Mouse (Mus musculus) stomach, postnatal 0 days (tissue): Measurements from ENCODE around the gene Fam160b1. TPM values are rescaled to one million over a fixed set of nuclear protein-coding genes. Genes with fewer than 3 reads are reported as not detected.

Source experiments
- ATAC-seq: fragments of 200-750 bp; cut with Nextera tagmentation; 2 replicates; pipeline ENCODE4 v1.8.0; 2017; ENCODE audit not compliant: low FRiP score, low TSS enrichment
- DNase-seq: peaks from one replicate; pipeline ENCODE4 v3.0.0-alpha.2; 2016; ENCODE audit warnings: low spot score
- H3K27ac ChIP-seq: fragments of 300-500 bp; sonication (generic); replicated peaks from 2 replicates; pipeline ENCODE4 v1.5.1; 2014; ENCODE audit warnings: mild to moderate bottlenecking, control low read depth
- H3K27me3 ChIP-seq: fragments of 300-500 bp; sonication (generic); 2 replicates; pipeline ENCODE4 v1.6.1; 2014; ENCODE audit warnings: low read length; ENCODE audit not compliant: control insufficient read depth, insufficient read depth
- H3K36me3 ChIP-seq: fragments of 300-500 bp; sonication (generic); 2 replicates; pipeline ENCODE4 v1.6.1; 2014; ENCODE audit warnings: low read length, mixed read lengths; ENCODE audit not compliant: control insufficient read depth, insufficient read depth
- H3K4me1 ChIP-seq: fragments of 300-500 bp; sonication (generic); replicated peaks from 2 replicates; pipeline ENCODE4 v1.6.1; 2014; ENCODE audit warnings: antibody characterized with exemption; ENCODE audit not compliant: control insufficient read depth, insufficient read depth
- H3K4me2 ChIP-seq: fragments of 300-500 bp; sonication (generic); replicated peaks from 2 replicates; pipeline ENCODE4 v1.6.1; 2014; ENCODE audit warnings: low read depth, mild to moderate bottlenecking, control low read depth, moderate library complexity
- H3K4me3 ChIP-seq: fragments of 300-500 bp; sonication (generic); 2 replicates; pipeline ENCODE4 v1.5.1; 2014; ENCODE audit warnings: low read depth, low read length, control low read depth
- H3K9ac ChIP-seq: fragments of 300-500 bp; sonication (generic); 2 replicates; pipeline ENCODE4 v1.6.1; 2014; ENCODE audit warnings: mild to moderate bottlenecking, low read length, control low read depth, mixed read lengths
- H3K9me3 ChIP-seq: fragments of 300-500 bp; sonication (generic); 2 replicates; pipeline ENCODE4 v1.6.1; 2016; ENCODE audit warnings: low read length; ENCODE audit not compliant: control insufficient read depth
- CTCF ChIP-seq: IDR thresholded peaks from 2 replicates; pipeline ENCODE4 v1.5.1; 2016; ENCODE audit warnings: antibody characterized with exemption, low read depth, mild to moderate bottlenecking, moderate library complexity
- EP300 ChIP-seq: optimal IDR thresholded peaks from 2 replicates; pipeline ENCODE3; 2016; ENCODE audit warnings: antibody characterized with exemption
- WGBS: fragments of 180-500 bp; shearing (Covaris S2); extraction: QIAGEN DNeasy Blood & Tissue Kit; methylation state at CpG from one replicate; pipeline ENCODE4 v1.1.7; 2014; 5-methylcytosine and 5-hydroxymethylcytosine counted together
- polyA plus RNA-seq: library from polyadenylated mRNA; unstranded; fragments of >200 nt; fragmentation: Nextera tagmentation; extraction: Ambion mirVana; gene quantifications from 2 replicates; pipeline ENCODE4 v1.2.1, GENCODE M21; 2015

The Fam160b1 gene
- polyA plus RNA-seq, 1 experiment from 2014 or later = 7.6 TPM

DNA sequence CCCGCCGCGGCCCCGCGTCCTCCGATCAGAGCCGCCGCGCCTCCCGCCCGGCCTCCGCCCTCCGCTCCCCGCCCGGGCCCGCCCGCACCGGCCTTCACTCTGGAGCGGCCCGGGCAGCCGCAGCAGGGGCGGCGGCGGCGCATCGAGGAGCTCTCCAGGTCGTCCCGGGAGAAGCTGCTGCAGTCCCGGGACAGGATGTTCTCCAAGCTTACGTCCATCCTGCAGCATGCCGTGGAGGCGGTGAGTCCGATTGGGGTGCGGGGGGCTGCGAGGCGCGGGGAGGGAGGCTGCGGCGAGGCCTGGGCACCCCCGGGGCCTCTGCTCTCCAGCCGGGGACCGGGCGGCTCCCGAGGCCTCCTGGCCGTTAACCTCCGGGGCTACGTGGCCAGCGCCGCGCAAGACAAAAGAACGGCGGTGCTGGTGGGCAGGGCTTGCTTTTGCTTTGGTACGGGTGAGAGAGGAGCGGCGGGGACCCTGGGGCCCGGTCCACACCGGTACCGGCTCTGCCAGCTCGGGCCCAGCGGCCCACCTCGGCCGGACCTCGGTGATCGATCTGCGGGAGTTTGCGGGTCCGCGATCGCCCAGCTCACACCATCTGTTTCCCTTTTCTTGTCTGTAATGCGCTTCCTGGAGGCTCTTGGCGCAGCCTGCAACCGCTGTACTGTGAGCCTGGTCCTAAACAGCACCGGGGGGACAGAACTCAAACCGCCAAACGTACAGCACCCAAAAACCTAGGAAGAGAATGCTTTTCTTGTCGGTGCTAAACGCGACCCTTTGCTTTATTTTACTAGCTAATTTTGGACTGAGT, 855 bp downstream of the Fam160b1 start:
- no peaks in the 10 kb centered on the region for H3K36me3 ChIP-seq
- H3K4me2 ChIP-seq = peak overlapping the region; percentile 61
- H3K4me3 ChIP-seq = peak overlapping the region; percentile 96
- under 1% methylated on average over 69 of the region's 78 CpGs for WGBS
- no peak for TF ChIP-seq EP300
- ATAC-seq = peak; percentile 38
- no peaks in the 10 kb centered on the region for H3K9me3 ChIP-seq
- no peaks in the 10 kb centered on the region for H3K27me3 ChIP-seq
- peak; percentile 74 for DNase-seq
- H3K9ac ChIP-seq = peak overlapping the region; percentile 100
- peak overlapping the region; percentile 98 for H3K27ac ChIP-seq
- H3K4me1 ChIP-seq = peaks cover 23% of the 10 kb centered on the region

- ATAC-seq (no peak), DNase-seq (no peak)
- no peaks in the 10 kb centered on the region for H3K27me3 ChIP-seq
- 18% methylated on average over 3 of the region's 3 CpGs for WGBS
- H3K4me3 ChIP-seq = peak overlapping the region; percentile 96
- peaks cover 23% of the 10 kb centered on the region for H3K4me1 ChIP-seq
- H3K4me2 ChIP-seq = peak overlapping the region; percentile 61
- no peak for TF ChIP-seq CTCF
- TF ChIP-seq EP300 = no peak
- no peaks in the 10 kb centered on the region for H3K36me3 ChIP-seq
- H3K9ac ChIP-seq = peak overlapping the region; percentile 100
- no peaks in the 10 kb centered on the region for H3K9me3 ChIP-seq
- peak overlapping the region; percentile 98 for H3K27ac ChIP-seq
These were observed 1.4 kb downstream of the Fam160b1 start for GRCm38 (mm10) chr19:57361939-57362307.

DNA sequence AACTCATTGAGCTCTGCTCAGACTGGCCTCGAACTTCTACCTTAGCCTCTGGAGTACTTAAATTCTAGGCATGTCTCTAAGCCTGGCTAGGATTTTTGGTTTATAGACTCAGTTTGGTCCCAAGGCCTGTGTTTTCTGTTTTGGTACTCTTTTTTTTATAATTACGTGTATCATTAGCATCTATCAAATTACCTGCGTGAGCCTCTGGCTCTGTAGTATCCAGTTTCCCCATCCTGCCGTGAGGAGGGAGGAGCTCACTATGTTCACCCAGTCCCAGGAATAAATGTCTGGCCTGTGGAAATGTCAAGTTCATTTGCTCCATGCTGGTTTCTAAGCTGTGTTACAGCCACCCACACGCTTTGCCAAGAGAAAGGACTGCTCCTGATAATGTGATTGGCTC, 2.1 kb downstream of the Fam160b1 start:
- Histone ChIP-seq H3K27me3 (no peaks in the 10 kb centered on the region), H3K4me2 (peak overlapping the region; percentile 61), H3K27ac (0 out of 2 replicates have a peak overlapping the region, but pooled peaks have one; percentile 13), H3K9ac (no peak overlapping the region), H3K4me1 (peaks cover 23% of the 10 kb centered on the region), H3K4me3 (peak overlapping the region; percentile 11), H3K9me3 (no peaks in the 10 kb centered on the region), H3K36me3 (no peaks in the 10 kb centered on the region)
- ATAC-seq = no peak
- WGBS = 43% methylated on average over 5 of the region's 5 CpGs
- TF ChIP-seq CTCF = no peak
- TF ChIP-seq EP300 = no peak
- DNase-seq = no peak

- H3K27ac ChIP-seq = 0 out of 2 replicates have a peak overlapping the region, but pooled peaks have one; percentile 13
- 15% methylated on average over 7 of the region's 7 CpGs for WGBS
- no peaks in the 10 kb centered on the region for H3K36me3 ChIP-seq
- no peak overlapping the region for H3K9ac ChIP-seq
- H3K27me3 ChIP-seq = no peaks in the 10 kb centered on the region
- H3K4me1 ChIP-seq = peaks cover 23% of the 10 kb centered on the region
- peak overlapping the region; percentile 11; the same call in 1 of the 2 replicates for H3K4me3 ChIP-seq
- ATAC-seq = no peak
- H3K4me2 ChIP-seq = peak overlapping the region; percentile 61
- no peak for DNase-seq
- TF ChIP-seq EP300 (no peak), CTCF (no peak)
- no peaks in the 10 kb centered on the region for H3K9me3 ChIP-seq
These were observed 2.6 kb downstream of the Fam160b1 start for GRCm38 (mm10) chr19:57363076-57363475.

DNA sequence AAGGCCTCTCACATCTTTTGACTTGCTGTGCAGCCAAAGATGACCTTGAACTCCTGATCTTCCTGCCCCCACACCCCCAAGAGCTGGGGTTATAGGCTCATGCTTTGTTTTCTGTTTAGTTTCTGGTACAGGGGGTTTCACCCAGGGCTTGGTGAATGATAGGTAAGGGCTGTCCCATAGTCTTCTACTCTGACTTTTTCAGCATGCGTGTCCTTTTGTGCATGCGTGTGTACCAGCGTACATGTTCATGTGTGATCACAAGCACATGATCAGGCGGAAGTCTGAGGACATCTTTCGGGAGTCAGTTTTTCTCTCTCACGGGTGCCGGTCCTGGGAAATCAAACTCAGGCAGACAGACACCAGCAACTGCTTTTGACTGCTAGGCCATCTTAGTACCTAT, 3.1 kb downstream of the Fam160b1 start:
- no peak for TF ChIP-seq EP300
- no peak for TF ChIP-seq CTCF
- Histone ChIP-seq H3K4me3 (no peak overlapping the region; the same call in 1 of the 2 replicates), H3K36me3 (no peaks in the 10 kb centered on the region), H3K9me3 (no peaks in the 10 kb centered on the region), H3K4me1 (peaks cover 23% of the 10 kb centered on the region), H3K4me2 (peak overlapping the region; percentile 61), H3K27me3 (no peaks in the 10 kb centered on the region), H3K27ac (no peak overlapping the region), H3K9ac (no peak overlapping the region)
- 88% methylated on average over 7 of the region's 7 CpGs for WGBS
- ATAC-seq (no peak), DNase-seq (no peak)

- WGBS = 19% methylated on average over 10 of the region's 11 CpGs
- no peak overlapping the region for H3K4me3 ChIP-seq
- peak overlapping the region; percentile 33 for H3K4me2 ChIP-seq
- ATAC-seq (no peak), DNase-seq (peak; percentile 61)
- H3K9me3 ChIP-seq = no peaks in the 10 kb centered on the region
- H3K27me3 ChIP-seq = no peaks in the 10 kb centered on the region
- H3K9ac ChIP-seq = no peak overlapping the region
- TF ChIP-seq EP300 (no peak), CTCF (no peak)
- peaks cover 1% of the 10 kb centered on the region; the same call in 1 of the 2 replicates for H3K36me3 ChIP-seq
- peak overlapping the region; percentile 66; the same call in 1 of the 2 replicates for H3K27ac ChIP-seq
- peaks cover 23% of the 10 kb centered on the region for H3K4me1 ChIP-seq
These were observed 4.6 kb downstream of the Fam160b1 start for GRCm38 (mm10) chr19:57364942-57365673.
